Mouse (Mus musculus) embryonic fibroblast, embryonic 13.5 days (primary cell): ENCODE data around the gene 6030445D17Rik. TPM values are rescaled to one million over a fixed set of nuclear protein-coding genes. Genes with fewer than 3 reads are reported as not detected.

Experiments used
- H3K27ac ChIP-seq: 2 replicates; pipeline ENCODE4 v1.5.1; 2012; ENCODE audit warnings: low read length, control low read depth, inconsistent platforms; ENCODE audit not compliant: insufficient read depth
- H3K4me1 ChIP-seq: 2 replicates; pipeline ENCODE4 v1.6.1; 2011; ENCODE audit warnings: low read length; ENCODE audit not compliant: control insufficient read depth, insufficient read depth
- H3K4me3 ChIP-seq: 2 replicates; pipeline ENCODE4 v1.5.1; 2011; ENCODE audit warnings: mild to moderate bottlenecking, control low read depth, low read length; ENCODE audit not compliant: insufficient read depth
- CTCF ChIP-seq: IDR thresholded peaks from 2 replicates; pipeline ENCODE4 v1.5.1; 2011; ENCODE audit warnings: mild to moderate bottlenecking, control low read depth, low read length, moderate library complexity, borderline replicate concordance; ENCODE audit not compliant: insufficient read depth
- POLR2A ChIP-seq: IDR thresholded peaks from 2 replicates; pipeline ENCODE4 v1.6.1; 2011; ENCODE audit warnings: low read depth, mild to moderate bottlenecking, control low read depth, low read length, moderate library complexity
- polyA plus RNA-seq: library from polyadenylated mRNA; stranded (reverse); fragments of >200 nt; gene quantifications from 2 replicates; pipeline ENCODE4 v1.2.4, GENCODE M21; 2011; ENCODE audit warnings: low read depth; ENCODE audit not compliant: missing spikeins, insufficient read length

6030445D17Rik gene
- polyA plus RNA-seq, 1 experiment, result not detected

GRCm38 (mm10) chr4:136456516-136457218, 5.4 kb upstream of the 6030445D17Rik start:
- H3K27ac ChIP-seq, result no peak overlapping the region
- peaks cover 2% of the 10 kb centered on the region for H3K4me1 ChIP-seq
- H3K4me3 ChIP-seq, result no peak overlapping the region
- no peak for TF ChIP-seq POLR2A
- TF ChIP-seq CTCF, result no peak

GRCm38 (mm10) chr4:136458276-136458675, 3.8 kb upstream of the 6030445D17Rik start:
- TF ChIP-seq POLR2A (no peak), CTCF (no peak)

GRCm38 (mm10) chr4:136459210-136459609, 2.8 kb upstream of the 6030445D17Rik start:
- H3K4me3 ChIP-seq, result no peak overlapping the region
- no peaks in the 10 kb centered on the region; the same call in 1 of the 2 replicates for H3K4me1 ChIP-seq
- TF ChIP-seq CTCF, result no peak
- H3K27ac ChIP-seq, result no peak overlapping the region

More at GRCm38 (mm10) chr4:136458276-136458675, 3.8 kb upstream of the 6030445D17Rik start:
- H3K4me3 ChIP-seq, result no peak overlapping the region
- H3K4me1 ChIP-seq, result no peaks in the 10 kb centered on the region; the same call in 1 of the 2 replicates
- no peak overlapping the region for H3K27ac ChIP-seq

GRCm38 (mm10) chr4:136461206-136461605, 844 bp upstream of the 6030445D17Rik start:
- peaks cover 6% of the 10 kb centered on the region; the same call in 1 of the 2 replicates for H3K4me1 ChIP-seq
- peak overlapping the region; percentile 95; the same call in 1 of the 2 replicates for H3K27ac ChIP-seq
- H3K4me3 ChIP-seq, result no peak overlapping the region
- no peak for TF ChIP-seq POLR2A
- TF ChIP-seq CTCF, result no peak

GRCm38 (mm10) chr4:136461761-136462085, 327 bp upstream of the 6030445D17Rik start:
- Histone ChIP-seq H3K4me1 (peaks cover 8% of the 10 kb centered on the region), H3K27ac (peak overlapping the region; percentile 95), H3K4me3 (peak overlapping the region; percentile 62; the same call in 1 of the 2 replicates)
- no peak for TF ChIP-seq POLR2A
- no peak for TF ChIP-seq CTCF

- Histone ChIP-seq H3K4me3 (peak overlapping the region; percentile 62), H3K27ac (peak overlapping the region; percentile 95), H3K4me1 (peaks cover 8% of the 10 kb centered on the region)
- TF ChIP-seq POLR2A (peak; percentile 42), CTCF (no peak)
Measured at GRCm38 (mm10) chr4:136462839-136463178, 759 bp downstream of the 6030445D17Rik start.

GRCm38 (mm10) chr4:136463436-136463835, 1.4 kb downstream of the 6030445D17Rik start:
- TF ChIP-seq POLR2A (no peak), CTCF (no peak)
- H3K4me3 ChIP-seq, result peak overlapping the region; percentile 62
- H3K4me1 ChIP-seq, result peaks cover 8% of the 10 kb centered on the region
- H3K27ac ChIP-seq, result peak overlapping the region; percentile 95

- Histone ChIP-seq H3K27ac (peak overlapping the region; percentile 82), H3K4me1 (peaks cover 8% of the 10 kb centered on the region)
- TF ChIP-seq POLR2A, result no peak
- no peak for TF ChIP-seq CTCF
Measured at GRCm38 (mm10) chr4:136466226-136466625, 4.2 kb downstream of the 6030445D17Rik start.

GRCm38 (mm10) chr4:136468553-136469327, 6.7 kb downstream of the 6030445D17Rik start:
- peaks cover 8% of the 10 kb centered on the region for H3K4me1 ChIP-seq
- TF ChIP-seq CTCF (no peak), POLR2A (no peak)
- no peak overlapping the region for H3K4me3 ChIP-seq
- no peak overlapping the region for H3K27ac ChIP-seq

More at GRCm38 (mm10) chr4:136466226-136466625, 4.2 kb downstream of the 6030445D17Rik start:
- H3K4me3 ChIP-seq, result no peak overlapping the region

GRCm38 (mm10) chr4:136469371-136469903, 7.4 kb downstream of the 6030445D17Rik start, which contains the start of gene Luzp1:
TSS of gene Luzp1 (plus strand) at chr4:136469761.
- TF ChIP-seq POLR2A (peak; percentile 89), CTCF (no peak)
- Histone ChIP-seq H3K4me3 (peak within 1 kb of the TSS; percentile 81), H3K4me1 (peaks cover 8% of the 10 kb centered on the region), H3K27ac (peak within 1 kb of the TSS; percentile 85)
